Mouse (Mus musculus) CD4-positive helper T cell, adult 2 months (primary cell): Measurements from ENCODE around the gene Dapl1.

Experiments used
- DNase-seq: peaks from one replicate; pipeline ENCODE4 v3.0.0-alpha.2; 2012; ENCODE audit warnings: low read depth, missing footprints, low spot score

Dapl1 gene

GRCm38 (mm10) chr2:59471051-59471948 lies 13.2 kb upstream of the Dapl1 start:
- no peak for DNase-seq

GRCm38 (mm10) chr2:59474336-59474735 lies 10.1 kb upstream of the Dapl1 start:
- DNase-seq = peak; percentile 62

GRCm38 (mm10) chr2:59485080-59485479 lies 627 bp downstream of the Dapl1 start:
- no peak for DNase-seq

GRCm38 (mm10) chr2:59485657-59486056 lies 1.2 kb downstream of the Dapl1 start:
- DNase-seq = no peak

- DNase-seq = no peak
Measured at GRCm38 (mm10) chr2:59486196-59486845, 1.9 kb downstream of the Dapl1 start.

- peak; percentile 61 for DNase-seq
Measured at GRCm38 (mm10) chr2:59488235-59488634, 3.8 kb downstream of the Dapl1 start.

- no peak for DNase-seq
Measured at GRCm38 (mm10) chr2:59490353-59490752, 5.9 kb downstream of the Dapl1 start.

- DNase-seq = no peak
Measured at GRCm38 (mm10) chr2:59493445-59494085, 9.1 kb downstream of the Dapl1 start.

GRCm38 (mm10) chr2:59499146-59499545 lies 14.7 kb downstream of the Dapl1 start:
- no peak for DNase-seq

GRCm38 (mm10) chr2:59499717-59500116 lies 15.3 kb downstream of the Dapl1 start:
- no peak for DNase-seq

GRCm38 (mm10) chr2:59509061-59509460 lies 24.6 kb downstream of the Dapl1 start:
- DNase-seq = no peak

- no peak for DNase-seq
Measured at GRCm38 (mm10) chr2:59510416-59510815, 26.0 kb downstream of the Dapl1 start.

GRCm38 (mm10) chr2:59510882-59511281 lies 26.4 kb downstream of the Dapl1 start:
- DNase-seq = no peak

- no peak for DNase-seq
Measured at GRCm38 (mm10) chr2:59520663-59521062, 36.2 kb downstream of the Dapl1 start.

GRCm38 (mm10) chr2:59522079-59522684 lies 37.7 kb downstream of the Dapl1 start:
- peak; percentile 72 for DNase-seq

GRCm38 (mm10) chr2:59523526-59523925 lies 39.1 kb downstream of the Dapl1 start:
- no peak for DNase-seq

GRCm38 (mm10) chr2:59526893-59527292 lies 42.4 kb downstream of the Dapl1 start:
- no peak for DNase-seq

GRCm38 (mm10) chr2:59529574-59530080 lies 45.2 kb downstream of the Dapl1 start:
- DNase-seq = no peak

- no peak for DNase-seq
Measured at GRCm38 (mm10) chr2:59530811-59531210, 46.4 kb downstream of the Dapl1 start.

GRCm38 (mm10) chr2:59532999-59533398 lies 48.5 kb downstream of the Dapl1 start:
- DNase-seq = no peak

GRCm38 (mm10) chr2:59533504-59533903 lies 49.1 kb downstream of the Dapl1 start:
- DNase-seq = no peak
